Mouse (Mus musculus) neutrophil, adult 59 days (primary cell): ENCODE measurements around the gene Slc25a54. TPM values are rescaled to one million over a fixed set of nuclear protein-coding genes. Genes with fewer than 3 reads are reported as not detected.

Experiments used
- total RNA-seq, 2 experiments: library from RNA; stranded (reverse); gene quantifications; 1 replicate in 1 of 2; 2 replicates in 1 of 2; pipeline ENCODE4 v1.2.4; 2023

Gene Slc25a54
- not detected for total RNA-seq

GRCm38 (mm10) chr3:109080169-109080568, at the start of gene Slc25a54:
Slc25a54 (plus strand) TSS chr3:109080469.

GRCm38 (mm10) chr3:109122641-109123530, 42.6 kb downstream of the Slc25a54 start, which contains the start of gene Slc25a24:
Slc25a24 (plus strand) TSS chr3:109123149.

Other genes with a start within 250 kb of the Slc25a54 start
- gene Stxbp3, start 239.9 kb upstream of the Slc25a54 start, total RNA-seq: 10 to 100 TPM; 41.8 to 53.1 TPM
- gene Fndc7, start 190.5 kb upstream of the Slc25a54 start, total RNA-seq: under 1 TPM in 1 of 2 experiments, not detected in 1; 0.46 TPM
- gene Prpf38b, start 168.7 kb upstream of the Slc25a54 start, total RNA-seq: 10 to 100 TPM; 92.4 to 98.8 TPM
- not detected for gene Henmt1, start 140.6 kb upstream of the Slc25a54 start, total RNA-seq
- gene Gm9857, start 140.0 kb upstream of the Slc25a54 start, total RNA-seq: not detected
- 10 to 100 TPM; 12.8 to 18.1 TPM for gene Fam102b, start 52.9 kb upstream of the Slc25a54 start, total RNA-seq
- gene Slc25a24, start 42.7 kb downstream of the Slc25a54 start, total RNA-seq: 10 to 100 TPM; 68.9 TPM